Mouse (Mus musculus) liver, postnatal 0 days (tissue): ENCODE measurements at regions not wholly inside any gene's neighbourhood (a gene's known extent, or its start where the extent isn't known, plus 50 kb on each side); places are given as distances from the start of the nearest gene placed in this dataset.

Experiments used
- ATAC-seq: fragments of 200-750 bp; cut with Nextera tagmentation; 2 replicates; pipeline ENCODE4 v1.8.0; 2017; ENCODE audit warnings: mild to moderate bottlenecking, moderate library complexity
- DNase-seq: peaks from one replicate; pipeline ENCODE4 v3.0.0-alpha.2; 2016
- H3K27ac ChIP-seq: fragments of 300-500 bp; sonication (generic); 2 replicates; pipeline ENCODE4 v1.5.1; 2014; ENCODE audit warnings: antibody characterized with exemption, moderate library complexity, mild to moderate bottlenecking, low read depth
- H3K27me3 ChIP-seq: fragments of 300-500 bp; sonication (generic); 2 replicates; pipeline ENCODE4 v1.6.1; 2014; ENCODE audit warnings: low read length, control low read depth, mixed read lengths; ENCODE audit not compliant: insufficient read depth
- H3K36me3 ChIP-seq: fragments of 300-500 bp; sonication (generic); replicated peaks from 2 replicates; pipeline ENCODE4 v1.6.1; 2014; ENCODE audit warnings: mild to moderate bottlenecking, control low read depth, low read length, moderate library complexity, mixed read lengths; ENCODE audit not compliant: insufficient read depth
- H3K4me1 ChIP-seq: fragments of 300-500 bp; sonication (generic); 2 replicates; pipeline ENCODE4 v1.6.1; 2014; ENCODE audit warnings: antibody characterized with exemption, mild to moderate bottlenecking, control low read depth; ENCODE audit not compliant: insufficient read depth
- H3K4me2 ChIP-seq: fragments of 300-500 bp; sonication (generic); 2 replicates; pipeline ENCODE4 v1.6.1; 2014; ENCODE audit warnings: low read depth, mild to moderate bottlenecking, low read length, moderate library complexity, mixed read lengths
- H3K4me3 ChIP-seq: fragments of 300-500 bp; sonication (generic); 2 replicates; pipeline ENCODE4 v1.5.1; 2014; ENCODE audit warnings: low read depth, low read length
- H3K9ac ChIP-seq: fragments of 300-500 bp; sonication (generic); replicated peaks from 2 replicates; pipeline ENCODE4 v1.6.1; 2014; ENCODE audit warnings: mild to moderate bottlenecking, moderate library complexity
- H3K9me3 ChIP-seq: fragments of 300-500 bp; sonication (generic); 2 replicates; pipeline ENCODE4 v1.6.1; 2016; ENCODE audit warnings: mild to moderate bottlenecking, control low read depth, low read length, mixed read lengths
- CTCF ChIP-seq: sonication (generic); IDR thresholded peaks from 2 replicates; pipeline ENCODE4 v1.5.1; 2016; ENCODE audit warnings: antibody characterized with exemption, low read depth
- EP300 ChIP-seq: IDR thresholded peaks from 2 replicates; pipeline ENCODE4 v1.6.1; 2016; ENCODE audit warnings: antibody characterized with exemption, low read depth, mild to moderate bottlenecking
- WGBS: fragments of 180-500 bp; shearing (Covaris S2); extraction: QIAGEN DNeasy Blood & Tissue Kit; methylation state at CpG from one replicate; pipeline ENCODE4 v1.1.7; 2014; ENCODE audit not compliant: insufficient replicate concordance; 5-methylcytosine and 5-hydroxymethylcytosine counted together

GRCm38 (mm10) chr6:32672552-32672951 is 84.6 kb upstream of the Plxna4 start:
- no peak for ATAC-seq
- no peaks in the 10 kb centered on the region for H3K27me3 ChIP-seq
- H3K4me3 ChIP-seq, result no peak overlapping the region
- 91% methylated on average over 6 of the region's 6 CpGs for WGBS
- H3K9ac ChIP-seq, result no peak overlapping the region
- H3K4me1 ChIP-seq, result no peaks in the 10 kb centered on the region
- no peaks in the 10 kb centered on the region for H3K9me3 ChIP-seq
- H3K27ac ChIP-seq, result no peak overlapping the region
- H3K4me2 ChIP-seq, result no peak overlapping the region
- no peak for TF ChIP-seq CTCF
- TF ChIP-seq EP300, result no peak
- no peak for DNase-seq
- H3K36me3 ChIP-seq, result no peaks in the 10 kb centered on the region

DNA sequence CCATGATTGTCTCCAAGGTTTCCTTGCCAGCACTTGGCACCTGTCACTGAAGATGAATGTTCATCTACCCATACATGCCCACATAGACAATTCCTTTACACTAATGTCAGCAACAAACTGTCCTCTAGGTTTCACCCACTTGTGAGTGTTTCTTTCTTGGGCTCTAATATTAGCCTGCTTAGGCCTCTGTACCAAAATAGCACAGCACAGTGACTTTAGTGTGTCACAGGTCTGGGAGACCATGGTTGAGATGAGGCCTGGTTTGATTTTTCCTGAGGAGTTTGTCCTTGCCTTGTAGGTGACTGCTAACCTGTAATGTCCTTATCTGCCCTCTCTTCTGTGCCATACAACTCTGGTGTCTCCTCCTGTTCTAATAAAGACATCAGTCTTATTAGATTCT is 71.8 kb upstream of the Plxna4 start:
- Histone ChIP-seq H3K36me3 (no peaks in the 10 kb centered on the region), H3K27ac (no peak overlapping the region), H3K4me1 (no peaks in the 10 kb centered on the region), H3K27me3 (no peaks in the 10 kb centered on the region), H3K9me3 (no peaks in the 10 kb centered on the region; the same call in 1 of the 2 replicates), H3K4me3 (no peak overlapping the region), H3K4me2 (no peak overlapping the region), H3K9ac (no peak overlapping the region)
- ATAC-seq (no peak), DNase-seq (no peak)
- TF ChIP-seq CTCF, result no peak
- no peak for TF ChIP-seq EP300

DNA sequence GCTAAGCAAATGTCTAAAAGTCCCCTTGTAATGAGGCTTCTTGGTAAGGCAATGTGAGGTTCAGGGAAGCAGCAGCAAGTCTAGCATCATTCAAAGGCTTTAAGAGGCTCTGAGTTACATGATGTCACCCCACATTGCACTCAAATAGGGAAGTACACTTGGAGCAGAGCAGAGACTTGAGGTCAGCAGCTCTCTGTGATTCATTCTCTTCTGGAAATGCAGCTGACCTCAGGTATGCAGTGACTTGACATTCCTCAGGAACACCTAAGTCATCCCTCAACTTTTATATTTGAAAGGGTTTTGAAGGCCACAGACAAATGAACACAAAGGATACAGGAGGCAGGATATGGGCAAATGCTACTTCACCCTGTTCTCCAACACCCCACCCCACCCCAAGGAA is 69.4 kb upstream of the Plxna4 start:
- no peak for ATAC-seq
- no peak overlapping the region for H3K4me3 ChIP-seq

GRCm38 (mm10) chr6:32654188-32654587 is 66.2 kb upstream of the Plxna4 start:
- no peak for ATAC-seq
- H3K9me3 ChIP-seq, result no peaks in the 10 kb centered on the region; the same call in 1 of the 2 replicates
- WGBS, result 68% methylated on average over 2 of the region's 2 CpGs
- no peak overlapping the region for H3K4me3 ChIP-seq
- H3K27me3 ChIP-seq, result no peaks in the 10 kb centered on the region
- H3K9ac ChIP-seq, result no peak overlapping the region
- no peak for TF ChIP-seq EP300
- TF ChIP-seq CTCF, result no peak
- no peaks in the 10 kb centered on the region for H3K4me1 ChIP-seq
- no peaks in the 10 kb centered on the region for H3K36me3 ChIP-seq
- DNase-seq, result no peak
- H3K4me2 ChIP-seq, result no peak overlapping the region
- H3K27ac ChIP-seq, result no peak overlapping the region

More for the DNA sequence above, 69.4 kb upstream of the Plxna4 start:
- Histone ChIP-seq H3K9ac (no peak overlapping the region), H3K36me3 (no peaks in the 10 kb centered on the region), H3K27ac (no peak overlapping the region), H3K9me3 (no peaks in the 10 kb centered on the region; the same call in 1 of the 2 replicates), H3K4me2 (no peak overlapping the region), H3K27me3 (no peaks in the 10 kb centered on the region), H3K4me1 (no peaks in the 10 kb centered on the region)
- no peak for DNase-seq
- TF ChIP-seq EP300, result no peak
- TF ChIP-seq CTCF, result no peak

DNA sequence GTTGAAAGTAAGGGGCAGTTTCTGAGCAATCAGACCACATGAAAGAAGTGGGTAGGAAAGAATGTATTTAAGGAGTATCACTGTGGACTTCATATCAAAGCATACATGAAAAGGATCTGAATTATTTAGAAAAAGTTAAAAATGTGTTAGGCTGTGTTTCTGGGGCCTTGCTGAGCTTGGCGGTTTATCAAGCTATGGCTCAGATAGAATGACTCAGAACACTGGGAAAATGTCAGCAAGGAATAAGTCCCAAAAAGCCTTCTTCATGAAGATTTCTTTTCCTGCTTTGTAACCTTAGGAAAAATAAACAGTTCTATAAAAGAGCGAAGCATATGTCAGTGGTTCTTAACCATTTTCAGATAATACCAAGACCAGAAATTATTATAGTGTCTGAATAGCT is 56.0 kb upstream of the Plxna4 start:
- Histone ChIP-seq H3K4me3 (no peak overlapping the region), H3K4me2 (no peak overlapping the region), H3K9me3 (no peaks in the 10 kb centered on the region), H3K36me3 (no peaks in the 10 kb centered on the region), H3K9ac (no peak overlapping the region), H3K27me3 (no peaks in the 10 kb centered on the region), H3K27ac (no peak overlapping the region), H3K4me1 (no peaks in the 10 kb centered on the region)
- no peak for ATAC-seq
- TF ChIP-seq EP300, result no peak
- TF ChIP-seq CTCF, result no peak
- no peak for DNase-seq
- 78% methylated on average over 2 of the region's 2 CpGs for WGBS

GRCm38 (mm10) chr6:32638843-32639242 is 50.9 kb upstream of the Plxna4 start:
- Histone ChIP-seq H3K9ac (no peak overlapping the region), H3K9me3 (no peaks in the 10 kb centered on the region), H3K4me3 (no peak overlapping the region), H3K4me1 (no peaks in the 10 kb centered on the region), H3K27ac (no peak overlapping the region), H3K4me2 (no peak overlapping the region), H3K36me3 (no peaks in the 10 kb centered on the region), H3K27me3 (no peaks in the 10 kb centered on the region)
- TF ChIP-seq CTCF (no peak), EP300 (no peak)
- WGBS, result 74% methylated on average over 13 of the region's 13 CpGs
- ATAC-seq (no peak), DNase-seq (no peak)
